Mouse (Mus musculus): ENCODE data around the gene Trpm1. TPM values are rescaled to one million over a fixed set of nuclear protein-coding genes. Genes with fewer than 3 reads are reported as not detected.

The Trpm1 gene
- polyA plus RNA-seq, 1 experiment = not detected

DNA sequence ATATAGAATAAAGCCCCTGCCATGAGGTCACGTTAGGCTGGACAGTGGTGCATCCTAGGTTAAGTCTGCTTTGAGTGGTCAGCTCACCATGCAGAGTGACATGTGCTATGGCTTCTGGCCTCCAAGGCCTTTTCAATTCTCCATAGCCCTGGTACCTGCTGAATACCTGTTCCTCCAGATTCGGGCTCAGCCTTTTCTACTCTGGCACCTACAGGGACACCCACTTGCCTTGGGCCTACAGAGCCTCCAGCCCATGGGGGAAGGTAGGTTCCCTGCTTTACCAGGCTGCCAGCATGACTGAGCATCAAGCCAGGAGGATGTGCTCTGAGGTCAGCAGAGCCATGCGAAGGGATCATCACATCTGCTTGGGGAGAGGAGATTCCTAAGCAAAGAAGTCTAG is 9.5 kb downstream of the Trpm1 start:
- no peak for TF ChIP-seq CTCF (IDR thresholded peaks at IDR 0.05; ENCODE audit: low read depth, low read length)
- TF ChIP-seq POLR2A (IDR thresholded peaks at IDR 0.05; ENCODE audit: borderline replicate concordance, low read depth, low read length) = no peak
- H3K27ac ChIP-seq (ENCODE audit: insufficient read depth, low read depth, low read length) = no peak overlapping the region
- H3K4me3 ChIP-seq (ENCODE audit: insufficient read depth, low read length) = no peak overlapping the region
- H3K4me1 ChIP-seq (ENCODE audit: control insufficient read depth, insufficient read depth, low read length) = peaks cover 2% of the 10 kb centered on the region; the same call in 1 of the 2 replicates

DNA sequence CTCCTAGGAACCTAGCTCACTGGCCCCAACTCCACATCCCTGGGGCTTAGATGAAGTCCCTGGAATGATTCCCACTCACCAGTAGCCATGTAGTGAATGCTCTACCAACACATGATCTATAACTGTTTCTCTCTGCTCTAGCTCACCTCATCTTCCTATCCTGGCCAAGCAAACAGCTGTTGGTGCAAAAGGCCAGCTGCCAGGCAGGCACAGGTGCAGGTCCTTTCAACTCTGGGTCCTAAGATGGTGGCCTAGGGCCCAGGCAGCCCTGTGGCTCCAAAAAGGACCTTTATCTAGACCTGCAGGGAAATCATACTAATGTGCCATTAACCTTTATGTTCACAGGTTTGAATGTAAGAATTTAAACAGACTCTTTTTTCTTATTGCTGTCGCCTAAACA is 10.3 kb downstream of the Trpm1 start:
- no peak for TF ChIP-seq POLR2A (IDR thresholded peaks at IDR 0.05; ENCODE audit: borderline replicate concordance, low read depth, low read length)
- no peak for TF ChIP-seq CTCF (IDR thresholded peaks at IDR 0.05; ENCODE audit: low read depth, low read length)
- no peak overlapping the region for H3K4me3 ChIP-seq (ENCODE audit: insufficient read depth, low read length)
- H3K4me1 ChIP-seq (ENCODE audit: control insufficient read depth, insufficient read depth, low read length) = peaks cover 2% of the 10 kb centered on the region; the same call in 1 of the 2 replicates
- no peak overlapping the region for H3K27ac ChIP-seq (ENCODE audit: insufficient read depth, low read depth, low read length)

DNA sequence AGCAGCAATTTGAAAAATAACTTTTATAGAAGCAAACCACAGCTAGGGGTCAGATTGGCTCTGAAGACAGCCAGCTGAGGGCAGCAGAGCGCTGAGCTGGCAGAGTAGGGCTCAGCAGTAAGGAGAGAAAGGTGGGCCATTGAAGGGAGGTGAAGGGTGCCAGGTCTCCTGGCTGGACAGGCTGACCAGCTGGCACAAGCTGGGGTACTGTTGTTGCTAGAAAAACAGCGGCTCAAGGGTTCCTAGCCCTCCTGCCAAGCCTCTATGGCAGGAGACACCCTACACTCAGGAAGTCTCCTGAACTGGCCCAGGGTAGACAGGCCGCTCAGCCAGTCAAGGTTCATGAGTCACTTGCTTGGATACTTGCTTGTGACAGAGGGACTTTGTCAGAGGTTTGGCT is 11.4 kb downstream of the Trpm1 start:
- H3K4me3 ChIP-seq (ENCODE audit: insufficient read depth, low read length) = no peak overlapping the region
- TF ChIP-seq CTCF (IDR thresholded peaks at IDR 0.05; ENCODE audit: low read depth, low read length) (peak; percentile 67), POLR2A (IDR thresholded peaks at IDR 0.05; ENCODE audit: borderline replicate concordance, low read depth, low read length) (no peak)
- H3K27ac ChIP-seq (ENCODE audit: insufficient read depth, low read depth, low read length) = no peak overlapping the region
- peaks cover 2% of the 10 kb centered on the region; the same call in 1 of the 2 replicates for H3K4me1 ChIP-seq (ENCODE audit: control insufficient read depth, insufficient read depth, low read length)

DNA sequence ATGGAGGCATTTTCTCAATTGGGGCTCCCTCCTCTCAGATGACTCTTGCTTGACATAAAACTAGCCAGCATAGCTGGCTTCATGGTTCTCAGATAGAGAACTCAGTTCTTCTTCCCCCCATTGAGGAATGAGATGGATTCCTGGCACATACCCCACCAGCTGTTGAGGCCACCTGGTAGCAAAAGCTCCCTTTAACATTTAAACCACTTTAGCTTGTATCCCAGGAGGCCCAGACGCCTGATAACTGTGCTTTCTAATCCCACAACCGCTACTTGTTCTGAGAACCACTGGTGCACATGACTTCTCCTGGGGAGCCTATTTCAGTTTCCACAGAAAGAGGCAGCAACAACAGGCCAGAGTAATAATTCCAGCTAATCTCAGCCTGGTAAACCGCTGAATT is 12.4 kb downstream of the Trpm1 start:
- Histone ChIP-seq H3K27ac (ENCODE audit: insufficient read depth, low read depth, low read length) (no peak overlapping the region), H3K4me1 (ENCODE audit: control insufficient read depth, insufficient read depth, low read length) (peaks cover 2% of the 10 kb centered on the region; the same call in 1 of the 2 replicates), H3K4me3 (ENCODE audit: insufficient read depth, low read length) (no peak overlapping the region)
- no peak for TF ChIP-seq POLR2A (IDR thresholded peaks at IDR 0.05; ENCODE audit: borderline replicate concordance, low read depth, low read length)
- TF ChIP-seq CTCF (IDR thresholded peaks at IDR 0.05; ENCODE audit: low read depth, low read length) = no peak

DNA sequence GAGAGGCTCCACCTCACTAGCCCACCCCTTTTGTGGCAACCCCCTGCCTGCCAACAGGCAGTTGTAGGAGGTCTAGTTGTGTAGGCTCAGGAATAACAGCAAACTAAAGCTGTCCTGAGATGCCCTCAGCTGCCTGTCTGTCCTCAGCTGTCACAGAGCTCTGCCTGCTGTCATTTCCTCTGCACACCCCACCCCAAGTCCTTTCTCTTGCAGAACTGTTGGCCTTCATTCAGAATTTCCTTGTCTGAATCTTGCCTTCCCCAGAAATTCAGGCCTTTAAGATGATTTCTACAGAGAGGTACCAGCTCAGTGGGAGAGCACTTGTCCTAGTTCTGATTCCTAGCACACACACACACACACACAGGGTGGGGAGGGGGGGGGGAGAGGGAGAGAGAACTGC is 13.1 kb downstream of the Trpm1 start:
- Histone ChIP-seq H3K4me1 (ENCODE audit: control insufficient read depth, insufficient read depth, low read length) (peaks cover 2% of the 10 kb centered on the region; the same call in 1 of the 2 replicates), H3K27ac (ENCODE audit: insufficient read depth, low read depth, low read length) (no peak overlapping the region), H3K4me3 (ENCODE audit: insufficient read depth, low read length) (no peak overlapping the region)
- TF ChIP-seq CTCF (IDR thresholded peaks at IDR 0.05; ENCODE audit: low read depth, low read length) (no peak), POLR2A (IDR thresholded peaks at IDR 0.05; ENCODE audit: borderline replicate concordance, low read depth, low read length) (no peak)

DNA sequence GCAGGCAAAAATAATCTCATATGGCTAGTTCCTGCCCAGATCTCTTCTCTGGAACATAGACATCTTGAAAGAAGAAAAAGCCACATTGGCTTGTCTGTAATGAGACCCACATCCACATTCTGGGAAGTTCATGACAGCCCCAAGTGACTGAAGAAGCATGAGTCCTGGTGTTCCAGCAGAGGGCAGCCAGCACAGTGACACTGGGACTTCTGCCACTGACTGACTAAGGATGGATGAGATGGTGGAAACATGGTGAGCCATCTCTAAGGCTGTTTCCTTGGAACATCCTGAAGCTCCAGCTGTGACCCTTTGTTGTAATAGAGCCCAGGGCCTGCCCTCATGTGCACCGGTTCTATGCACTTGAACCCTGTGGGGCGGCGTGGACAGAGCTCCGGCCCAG is 25.7 kb downstream of the Trpm1 start:
- H3K4me1 ChIP-seq (ENCODE audit: control insufficient read depth, insufficient read depth, low read length) = no peaks in the 10 kb centered on the region
- TF ChIP-seq POLR2A (IDR thresholded peaks at IDR 0.05; ENCODE audit: borderline replicate concordance, low read depth, low read length) (no peak), CTCF (IDR thresholded peaks at IDR 0.05; ENCODE audit: low read depth, low read length) (no peak)
- H3K27ac ChIP-seq (ENCODE audit: insufficient read depth, low read depth, low read length) = no peak overlapping the region
- H3K4me3 ChIP-seq (ENCODE audit: insufficient read depth, low read length) = no peak overlapping the region

DNA sequence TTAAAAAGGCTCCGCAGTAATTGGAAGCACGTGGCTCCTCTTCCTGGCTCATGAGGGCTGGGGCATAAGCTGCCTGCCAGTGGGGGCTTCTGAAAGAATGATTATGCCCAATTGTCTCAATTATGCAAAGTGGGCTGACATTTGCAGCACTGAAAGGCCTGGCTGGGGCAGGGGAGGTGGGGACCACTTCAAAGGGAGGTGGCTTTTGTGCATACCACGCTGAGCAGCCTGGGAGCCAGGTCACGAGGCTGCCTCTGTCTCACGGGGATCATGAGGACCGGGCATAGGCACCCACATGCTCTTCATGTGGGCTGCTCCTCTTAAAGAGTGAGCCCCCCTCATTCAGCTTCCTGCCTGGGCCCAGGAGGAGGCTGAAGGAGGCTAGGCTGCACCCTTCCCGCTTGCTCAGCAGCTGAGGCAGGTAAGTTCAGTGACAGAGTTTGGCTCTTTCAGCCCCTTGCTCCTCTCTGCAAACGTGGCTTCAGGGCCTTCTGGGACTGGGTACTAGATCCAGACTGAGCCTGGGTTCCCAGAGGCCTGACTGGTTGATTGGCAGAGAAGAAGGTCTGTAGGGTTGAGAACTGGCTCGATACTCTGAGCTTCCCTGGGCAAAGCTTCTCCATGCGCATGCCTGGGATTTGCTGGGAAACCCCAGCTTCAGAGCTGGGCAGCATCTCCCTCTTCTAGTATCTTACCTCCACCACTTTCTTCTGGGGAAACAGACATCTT is 31.7 kb downstream of the Trpm1 start:
- Histone ChIP-seq H3K4me1 (ENCODE audit: control insufficient read depth, insufficient read depth, low read length) (no peaks in the 10 kb centered on the region), H3K27ac (ENCODE audit: insufficient read depth, low read depth, low read length) (no peak overlapping the region), H3K4me3 (ENCODE audit: insufficient read depth, low read length) (no peak overlapping the region)
- TF ChIP-seq CTCF (IDR thresholded peaks at IDR 0.05; ENCODE audit: low read depth, low read length) (no peak), POLR2A (IDR thresholded peaks at IDR 0.05; ENCODE audit: borderline replicate concordance, low read depth, low read length) (no peak)

DNA sequence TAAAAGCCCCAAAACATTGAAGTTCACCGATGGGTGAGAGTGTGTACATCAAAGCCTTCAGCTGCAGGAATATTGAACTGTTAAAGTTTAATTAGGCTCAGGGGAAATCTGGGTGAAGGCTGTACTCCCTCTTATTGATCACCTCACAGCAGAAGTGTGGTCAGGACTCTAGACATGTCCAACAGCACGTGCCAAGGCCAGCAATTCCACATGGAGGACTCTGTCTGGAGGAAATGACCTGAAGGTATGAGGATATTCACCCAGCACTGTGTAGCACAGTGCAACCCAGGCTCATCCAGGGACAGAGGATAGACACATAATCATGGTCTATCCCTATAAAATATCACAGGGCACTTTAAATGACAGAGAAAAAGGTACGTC is 32.3 kb downstream of the Trpm1 start:
- Histone ChIP-seq H3K4me1 (ENCODE audit: control insufficient read depth, insufficient read depth, low read length) (no peaks in the 10 kb centered on the region), H3K27ac (ENCODE audit: insufficient read depth, low read depth, low read length) (no peak overlapping the region), H3K4me3 (ENCODE audit: insufficient read depth, low read length) (no peak overlapping the region)
- TF ChIP-seq CTCF (IDR thresholded peaks at IDR 0.05; ENCODE audit: low read depth, low read length) = no peak
- TF ChIP-seq POLR2A (IDR thresholded peaks at IDR 0.05; ENCODE audit: borderline replicate concordance, low read depth, low read length) = no peak

DNA sequence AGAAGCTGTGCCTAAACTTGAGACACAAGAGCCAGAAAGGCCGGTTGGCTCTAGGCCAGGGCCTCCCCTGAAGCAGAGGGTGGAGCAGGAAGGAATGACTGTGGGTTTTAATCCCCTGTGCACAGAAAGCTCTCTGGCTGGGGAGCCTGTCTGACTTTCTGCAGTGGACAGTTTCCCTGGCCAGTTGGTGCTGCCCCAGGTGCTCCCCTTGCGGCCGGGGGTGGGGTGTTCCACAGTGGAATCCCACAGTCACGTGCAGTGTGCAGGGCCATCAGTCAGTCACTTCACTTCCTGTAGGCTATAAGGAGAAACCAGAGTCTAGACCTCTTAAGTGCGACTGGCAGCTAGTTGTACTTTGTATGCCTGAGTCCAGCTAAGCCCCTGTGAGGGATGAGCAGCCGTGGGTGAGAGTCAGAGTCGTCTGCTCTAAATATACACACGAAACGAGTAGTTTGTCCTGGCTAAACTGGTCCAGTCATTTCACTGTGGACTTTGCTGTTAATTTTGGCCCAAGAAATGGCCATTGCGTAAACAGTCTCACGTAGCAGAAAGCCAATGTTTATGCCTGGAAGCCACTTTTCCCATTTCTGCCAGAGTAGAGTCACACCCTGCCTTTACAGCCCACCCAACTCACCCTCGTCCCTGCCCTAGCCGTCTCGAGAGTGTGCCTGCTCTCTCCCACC is 38.8 kb downstream of the Trpm1 start:
- Histone ChIP-seq H3K27ac (ENCODE audit: insufficient read depth, low read depth, low read length) (0 out of 2 replicates have a peak overlapping the region, but pooled peaks have one; percentile 8), H3K4me3 (ENCODE audit: insufficient read depth, low read length) (no peak overlapping the region), H3K4me1 (ENCODE audit: control insufficient read depth, insufficient read depth, low read length) (peaks cover 14% of the 10 kb centered on the region)
- no peak for TF ChIP-seq POLR2A (IDR thresholded peaks at IDR 0.05; ENCODE audit: borderline replicate concordance, low read depth, low read length)
- TF ChIP-seq CTCF (IDR thresholded peaks at IDR 0.05; ENCODE audit: low read depth, low read length) = no peak

DNA sequence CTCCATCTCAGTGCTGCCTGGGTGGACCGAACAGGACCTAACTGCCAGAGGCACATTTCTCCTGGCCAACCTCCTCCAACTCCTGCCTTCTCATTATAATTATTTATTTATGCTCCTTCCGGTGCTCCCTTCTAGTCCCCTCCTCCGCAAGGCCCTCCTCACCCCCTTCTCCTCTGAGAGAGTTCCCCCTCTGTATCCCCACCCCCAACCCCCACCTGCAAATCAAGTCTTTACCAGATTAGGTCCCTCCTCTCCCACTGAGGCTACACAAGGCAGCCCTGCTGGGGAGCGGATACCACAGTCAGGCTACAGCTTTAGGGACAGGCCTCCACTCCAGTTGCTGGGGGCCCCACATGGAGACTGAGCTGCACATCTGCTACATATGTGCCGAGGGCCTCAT is 39.8 kb downstream of the Trpm1 start:
- peaks cover 14% of the 10 kb centered on the region for H3K4me1 ChIP-seq (ENCODE audit: control insufficient read depth, insufficient read depth, low read length)
- no peak overlapping the region for H3K27ac ChIP-seq (ENCODE audit: insufficient read depth, low read depth, low read length)
- H3K4me3 ChIP-seq (ENCODE audit: insufficient read depth, low read length) = no peak overlapping the region
- TF ChIP-seq CTCF (IDR thresholded peaks at IDR 0.05; ENCODE audit: low read depth, low read length) (no peak), POLR2A (IDR thresholded peaks at IDR 0.05; ENCODE audit: borderline replicate concordance, low read depth, low read length) (no peak)

All from bone marrow macrophage, adult 2 months (primary cell).